Mouse (Mus musculus): ENCODE results near the gene Smco1.

Gene Smco1

GRCm38 (mm10) chr16:32311970-32312369, 40.7 kb downstream of the Smco1 start:
- DNase-seq (ENCODE audit: low read depth, low spot score), result no peak

GRCm38 (mm10) chr16:32312386-32312785, 41.1 kb downstream of the Smco1 start:
- DNase-seq (ENCODE audit: low read depth, low spot score), result no peak

GRCm38 (mm10) chr16:32312859-32313258, 41.6 kb downstream of the Smco1 start:
- no peak for DNase-seq (ENCODE audit: low read depth, low spot score)

- DNase-seq (ENCODE audit: low read depth, low spot score), result no peak
Measured at GRCm38 (mm10) chr16:32316601-32317000, 45.3 kb downstream of the Smco1 start.

GRCm38 (mm10) chr16:32323953-32324352, 52.7 kb downstream of the Smco1 start:
- no peak for DNase-seq (ENCODE audit: low read depth, low spot score)

Measured in WW6 (cell line).